In genomic region chr2:3473891-3474290, GRCm38 (mm10) we compare ENCODE assay signal across 8 mouse cellular contexts. TPM values are rescaled to one million over a fixed set of nuclear protein-coding genes. Genes with fewer than 3 reads are reported as not detected.
DNase-seq lines count a peak whose midpoint lies in the region; ATAC-seq and TF ChIP-seq lines count a peak whose summit lies in the region.

No protein-coding gene starts in this region.

- in situ Hi-C loops in CH12.LX (cut with MboI; ENCODE audit: low pct_ligation_motif_present, low pct_unique_long_range_greater_than_20kb, low sequenced_read_pairs): no loop called here

- peak overlapping the region; percentile 57; the same call in 1 of the 2 replicates for H3K9ac ChIP-seq in heart, adult 2 months (ENCODE audit: low read depth, low read length)
- H3K9ac ChIP-seq in CH12.LX (ENCODE audit: insufficient read depth, low read depth): peak overlapping the region; percentile 71
- peak overlapping the region; percentile 89 for H3K9ac ChIP-seq in forebrain, embryonic 13.5 days
- peak overlapping the region; percentile 83 for H3K9ac ChIP-seq in liver, embryonic 16.5 days (ENCODE audit: low read depth, low read length)

- TF ChIP-seq POLR2A in heart, adult 2 months (IDR thresholded peaks at IDR 0.05; ENCODE audit: insufficient read depth, low read depth, low read length): no peak
- TF ChIP-seq POLR2A in CH12.LX (IDR thresholded peaks at IDR 0.05; ENCODE audit: low read depth, low read length): no peak

- H3K36me3 ChIP-seq in heart, adult 2 months (ENCODE audit: control insufficient read depth, insufficient read depth, low read length): no peaks in the 10 kb centered on the region; the same call in 1 of the 2 replicates
- peaks cover 4 to 24% of the 10 kb centered on the region in 2 experiments for H3K36me3 ChIP-seq in CH12.LX (replicated peaks in 1 of 2; ENCODE audit: control insufficient read depth in 1 of 2, insufficient read depth in 1 of 2, low read length in 1 of 2)
- H3K36me3 ChIP-seq in forebrain, embryonic 13.5 days (ENCODE audit: poor library complexity, severe bottlenecking): peaks cover 14% of the 10 kb centered on the region
- H3K36me3 ChIP-seq in liver, embryonic 16.5 days (ENCODE audit: control insufficient read depth, insufficient read depth): peaks cover 4% of the 10 kb centered on the region; the same call in 1 of the 2 replicates

- TF ChIP-seq EP300 in heart, adult 2 months (IDR thresholded peaks at IDR 0.05; ENCODE audit: insufficient read depth, low read depth, low read length): no peak
- no peak for TF ChIP-seq EP300 in CH12.LX (IDR thresholded peaks at IDR 0.05; ENCODE audit: low read length)

- TF ChIP-seq RAD21 in CH12.LX (IDR thresholded peaks at IDR 0.05; ENCODE audit: low read depth, low read length): no peak

- TF ChIP-seq CTCF in heart, adult 2 months (IDR thresholded peaks at IDR 0.05): no peak
- TF ChIP-seq CTCF in CH12.LX (conservative IDR thresholded peaks at IDR 0.05 in 1 of 2, IDR thresholded peaks at IDR 0.05 in 1 of 2; ENCODE audit: low read depth in 2 of 2, low read length in 2 of 2): no peak

- H3K27ac ChIP-seq in heart, adult 2 months: no peak overlapping the region
- H3K27ac ChIP-seq in CH12.LX (ENCODE audit: insufficient read depth, low read depth): peak overlapping the region; percentile 57; the same call in 1 of the 2 replicates
- peak overlapping the region; percentile 95 for H3K27ac ChIP-seq in forebrain, embryonic 13.5 days
- peak overlapping the region; percentile 91 for H3K27ac ChIP-seq in liver, embryonic 16.5 days (ENCODE audit: low read length)

- H3K9me3 ChIP-seq in CH12.LX (replicated peaks; ENCODE audit: low read length): no peaks in the 10 kb centered on the region
- H3K9me3 ChIP-seq in forebrain, embryonic 13.5 days (replicated peaks): no peaks in the 10 kb centered on the region
- no peaks in the 10 kb centered on the region for H3K9me3 ChIP-seq in liver, embryonic 16.5 days (replicated peaks; ENCODE audit: control insufficient read depth, low read length)

- H3K4me3 ChIP-seq in heart, adult 2 months: peak overlapping the region; percentile 77
- H3K4me3 ChIP-seq in CH12.LX (replicated peaks in 1 of 3; ENCODE audit: low read depth in 2 of 3, low read length in 2 of 3, poor library complexity in 1 of 3): peak overlapping the region; percentile 64 to 95 (median 86)
- H3K4me3 ChIP-seq in forebrain, embryonic 13.5 days: peak overlapping the region; percentile 90
- H3K4me3 ChIP-seq in liver, embryonic 16.5 days (ENCODE audit: low read depth, low read length): peak overlapping the region; percentile 86

- dilution Hi-C loops in CH12.LX (cut with MboI; ENCODE audit: extremely low pct_ligation_motif_present, extremely low pct_unique_long_range_greater_than_20kb, low sequenced_read_pairs): no loop called here

- H3K4me2 ChIP-seq in CH12.LX (ENCODE audit: insufficient read depth, low read depth, poor library complexity, severe bottlenecking): peak overlapping the region; percentile 90
- peak overlapping the region; percentile 69 for H3K4me2 ChIP-seq in forebrain, embryonic 13.5 days
- peak overlapping the region; percentile 73 for H3K4me2 ChIP-seq in liver, embryonic 16.5 days (ENCODE audit: low read depth, low read length)

- DNase-seq in heart, adult 2 months: no peak
- DNase-seq in heart, postnatal 4 days: no peak
- DNase-seq in CH12.LX (ENCODE audit: extremely low read depth): peak; percentile 52
- no peak for DNase-seq in layer of hippocampus, adult 9-11 months
- DNase-seq in retina, postnatal 1 day: no peak
- no peak for DNase-seq in cerebellum, postnatal 10 days

- H3K79me2 ChIP-seq in heart, adult 2 months (replicated peaks; ENCODE audit: control insufficient read depth, insufficient read depth, low read length): no peaks in the 10 kb centered on the region
- peaks cover 18% of the 10 kb centered on the region for H3K79me2 ChIP-seq in CH12.LX (replicated peaks; ENCODE audit: control insufficient read depth, extremely low read depth, insufficient read depth, poor library complexity, severe bottlenecking)

- ATAC-seq in forebrain, embryonic 13.5 days: no peak
- no peak for ATAC-seq in liver, embryonic 16.5 days (ENCODE audit: low read depth)

- H3K4me1 ChIP-seq in heart, adult 2 months (ENCODE audit: control insufficient read depth, insufficient read depth, low read length): peaks cover 2% of the 10 kb centered on the region
- H3K4me1 ChIP-seq in CH12.LX (ENCODE audit: control insufficient read depth in 1 of 2, insufficient read depth in 2 of 2): peaks cover 6 to 45% of the 10 kb centered on the region in 2 experiments; a peak in 3 of 4 replicates
- peaks cover 18% of the 10 kb centered on the region for H3K4me1 ChIP-seq in forebrain, embryonic 13.5 days
- H3K4me1 ChIP-seq in liver, embryonic 16.5 days (ENCODE audit: control insufficient read depth, low read depth, low read length): peaks cover 13% of the 10 kb centered on the region

- WGBS in heart, adult 2 months: 2% methylated on average over 12 of the region's 12 CpGs
- under 1% methylated on average over 12 of the region's 12 CpGs for WGBS in forebrain, embryonic 13.5 days
- WGBS in liver, embryonic 16.5 days (ENCODE audit: insufficient replicate concordance): 0% methylated on average over 12 of the region's 12 CpGs

- intact Hi-C loops in heart, adult 2 months (cut with DNase I): loop anchor here (2.0 to 5.0 kb wide), 2 partner anchors 39 to 52 kb away; partner anchors contain the start of genes Cdnf, Dclre1c, Gm45902 and Hspa14

- no peaks in the 10 kb centered on the region for H3K27me3 ChIP-seq in heart, adult 2 months (ENCODE audit: control insufficient read depth, insufficient read depth, low read length)
- H3K27me3 ChIP-seq in CH12.LX (replicated peaks): no peaks in the 10 kb centered on the region
- no peaks in the 10 kb centered on the region for H3K27me3 ChIP-seq in forebrain, embryonic 13.5 days
- H3K27me3 ChIP-seq in liver, embryonic 16.5 days (ENCODE audit: control insufficient read depth, insufficient read depth, low read depth, low read length): no peaks in the 10 kb centered on the region

TF ChIP-seq in CH12.LX, 34 proteins besides CTCF, POLR2A, EP300 and RAD21:
- TF ChIP-seq ZMIZ1 (IDR thresholded peaks at IDR 0.05; ENCODE audit: low read depth, low read length): no peak
- no peak for TF ChIP-seq MYC (IDR thresholded peaks at IDR 0.05; ENCODE audit: low read depth, low read length)
- TF ChIP-seq SIN3A (IDR thresholded peaks at IDR 0.05; ENCODE audit: low read length): peak; percentile 51; the same call in 1 of the 2 replicates
- no peak for TF ChIP-seq NELFE (IDR thresholded peaks at IDR 0.05; ENCODE audit: low read depth, low read length)

RNA-seq across cellular contexts. Expression of gene Suv39h2, which starts 0.9 kb away (rescaled TPM):
- total RNA-seq in heart, adult 2 months (2021): under 1 TPM; 0.50 to 0.96 TPM
- 0.23 and 0.73 TPM in 2 replicates for polyA plus RNA-seq in heart, adult 2 months (2012; rRNA removed)
- 1 to 10 TPM; 3.1 to 3.6 TPM for total RNA-seq in heart, postnatal 4 days (2021)
- total RNA-seq in CH12.LX (2012; rRNA removed): 9.6 and 10.9 TPM in 2 replicates
- total RNA-seq in CH12.LX (2014; rRNA removed): 17.3 and 21.0 TPM in 2 replicates
- polyA plus RNA-seq in CH12.LX (2012; ENCODE audit: insufficient read length, low read depth): 11.4 and 12.4 TPM in 2 replicates
- polyA plus RNA-seq in forebrain, embryonic 13.5 days (2015; fragmentation: Nextera tagmentation; extraction: Ambion mirVana): 27.0 and 28.6 TPM in 2 replicates
- polyA plus RNA-seq in liver, embryonic 16.5 days (2015; fragmentation: Nextera tagmentation; extraction: Ambion mirVana): 3.7 and 4.0 TPM in 2 replicates

RNA-seq across cellular contexts. Expression of gene Gm45902, which starts 38.7 kb away (rescaled TPM):
- 1 to 10 TPM in 1 of 2 experiments, under 1 TPM in 1; 0.91 to 1.0 TPM for total RNA-seq in heart, adult 2 months (2021)
- polyA plus RNA-seq in heart, adult 2 months (2012; rRNA removed): 0.61 and 1.2 TPM in 2 replicates
- 1 to 10 TPM; 3.6 to 4.2 TPM for total RNA-seq in heart, postnatal 4 days (2021)
- 3.8 and 4.9 TPM in 2 replicates for total RNA-seq in CH12.LX (2012; rRNA removed)
- 6.1 and 6.4 TPM in 2 replicates for total RNA-seq in CH12.LX (2014; rRNA removed)
- polyA plus RNA-seq in CH12.LX (2012; ENCODE audit: insufficient read length, low read depth): 4.9 TPM in 2 replicates
- 7.8 and 9.2 TPM in 2 replicates for polyA plus RNA-seq in forebrain, embryonic 13.5 days (2015; fragmentation: Nextera tagmentation; extraction: Ambion mirVana)
- 1.4 and 1.5 TPM in 2 replicates for polyA plus RNA-seq in liver, embryonic 16.5 days (2015; fragmentation: Nextera tagmentation; extraction: Ambion mirVana)

RNA-seq across cellular contexts. Expression of gene Hspa14, which starts 38.7 kb away (rescaled TPM):
- total RNA-seq in heart, adult 2 months (2021): 10 to 100 TPM; 21.5 to 22.7 TPM
- 16.9 and 21.5 TPM in 2 replicates for polyA plus RNA-seq in heart, adult 2 months (2012; rRNA removed)
- total RNA-seq in heart, postnatal 4 days (2021): 10 to 100 TPM; 49.4 to 50.4 TPM
- 88.0 and 104 TPM in 2 replicates for total RNA-seq in CH12.LX (2012; rRNA removed)
- total RNA-seq in CH12.LX (2014; rRNA removed): 131 and 135 TPM in 2 replicates
- 87.4 and 92.4 TPM in 2 replicates for polyA plus RNA-seq in CH12.LX (2012; ENCODE audit: insufficient read length, low read depth)
- polyA plus RNA-seq in forebrain, embryonic 13.5 days (2015; fragmentation: Nextera tagmentation; extraction: Ambion mirVana): 93.6 and 106 TPM in 2 replicates
- polyA plus RNA-seq in liver, embryonic 16.5 days (2015; fragmentation: Nextera tagmentation; extraction: Ambion mirVana): 51.4 and 58.6 TPM in 2 replicates

RNA-seq across cellular contexts. Expression of gene Cdnf, which starts 38.9 kb away (rescaled TPM):
- 10 to 100 TPM; 22.1 to 30.8 TPM for total RNA-seq in heart, adult 2 months (2021)
- 7.0 and 15.3 TPM in 2 replicates for polyA plus RNA-seq in heart, adult 2 months (2012; rRNA removed)
- 1 to 10 TPM; 2.0 to 3.4 TPM for total RNA-seq in heart, postnatal 4 days (2021)
- 0.50 and 1.2 TPM in 2 replicates for total RNA-seq in CH12.LX (2012; rRNA removed)
- total RNA-seq in CH12.LX (2014; rRNA removed): 0.63 and 0.90 TPM in 2 replicates
- 0.59 and 0.63 TPM in 2 replicates for polyA plus RNA-seq in CH12.LX (2012; ENCODE audit: insufficient read length, low read depth)
- 0.20 and 0.31 TPM in 2 replicates for polyA plus RNA-seq in forebrain, embryonic 13.5 days (2015; fragmentation: Nextera tagmentation; extraction: Ambion mirVana)
- polyA plus RNA-seq in liver, embryonic 16.5 days (2015; fragmentation: Nextera tagmentation; extraction: Ambion mirVana): 0.09 and 0.11 TPM in 2 replicates

RNA-seq across cellular contexts. Expression of gene Dclre1c, which starts 50.0 kb away (rescaled TPM):
- total RNA-seq in heart, adult 2 months (2021): 1 to 10 TPM; 2.1 to 2.7 TPM
- 2.1 and 5.1 TPM in 2 replicates for polyA plus RNA-seq in heart, adult 2 months (2012; rRNA removed)
- 1 to 10 TPM; 3.4 to 3.5 TPM for total RNA-seq in heart, postnatal 4 days (2021)
- total RNA-seq in CH12.LX (2012; rRNA removed): 4.9 and 6.0 TPM in 2 replicates
- 7.0 and 8.7 TPM in 2 replicates for total RNA-seq in CH12.LX (2014; rRNA removed)
- 7.3 and 9.6 TPM in 2 replicates for polyA plus RNA-seq in CH12.LX (2012; ENCODE audit: insufficient read length, low read depth)
- polyA plus RNA-seq in forebrain, embryonic 13.5 days (2015; fragmentation: Nextera tagmentation; extraction: Ambion mirVana): 8.1 and 9.3 TPM in 2 replicates
- 3.9 and 4.2 TPM in 2 replicates for polyA plus RNA-seq in liver, embryonic 16.5 days (2015; fragmentation: Nextera tagmentation; extraction: Ambion mirVana)
